Mouse (Mus musculus) brain, embryonic 18.5 days (tissue): ENCODE results near the gene Marcks.
"Not testable (repeated sequence)": the region's sequence is repeated elsewhere in the genome, so short reads cannot be mapped to it uniquely, and the experiment has no call there.

Source experiments
- DNase-seq: peaks from one replicate; pipeline ENCODE4 v3.0.0-alpha.2; 2012; ENCODE audit warnings: low read depth, low spot score

The Marcks gene

DNA sequence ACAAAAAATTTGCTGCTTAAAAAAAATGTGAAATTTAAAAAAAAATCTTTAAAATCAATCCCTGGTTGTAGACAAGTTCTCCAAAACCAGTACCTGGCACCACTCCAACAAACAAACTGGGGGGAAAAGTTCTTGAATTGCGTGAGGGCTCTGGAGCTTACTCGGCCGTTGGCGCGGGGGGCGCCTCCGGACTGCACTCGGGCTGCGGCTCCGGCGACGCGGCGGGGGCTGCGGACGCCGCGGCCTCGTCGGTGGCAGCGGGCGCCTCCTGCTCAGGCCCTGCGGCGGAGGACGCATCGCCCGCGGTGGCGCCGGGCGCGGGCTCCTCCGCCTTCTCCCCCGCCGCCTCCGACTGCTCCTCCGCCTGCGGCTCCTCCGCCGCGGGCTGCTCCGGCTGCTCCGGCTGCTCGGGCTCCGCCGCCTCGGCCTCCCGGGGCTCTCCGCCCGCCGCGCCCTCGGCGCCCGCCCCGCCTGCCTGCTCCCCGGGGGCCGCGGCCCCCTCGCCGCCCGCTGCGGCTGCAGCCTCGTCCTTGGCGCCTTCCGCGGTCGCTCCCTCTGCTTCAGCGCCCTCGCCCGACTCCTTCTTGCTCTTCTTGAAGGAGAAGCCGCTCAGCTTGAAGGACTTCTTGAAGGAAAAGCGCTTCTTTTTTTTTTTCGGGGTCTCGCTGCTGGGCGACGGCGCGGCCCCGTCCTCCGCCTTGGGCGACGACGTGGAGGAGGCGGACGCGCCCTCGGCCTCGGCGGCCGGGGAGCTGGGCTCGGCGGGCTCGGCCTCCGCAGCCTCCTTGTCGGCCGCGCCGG lies 2.6 kb downstream of the Marcks start:
- DNase-seq: no peak

DNA sequence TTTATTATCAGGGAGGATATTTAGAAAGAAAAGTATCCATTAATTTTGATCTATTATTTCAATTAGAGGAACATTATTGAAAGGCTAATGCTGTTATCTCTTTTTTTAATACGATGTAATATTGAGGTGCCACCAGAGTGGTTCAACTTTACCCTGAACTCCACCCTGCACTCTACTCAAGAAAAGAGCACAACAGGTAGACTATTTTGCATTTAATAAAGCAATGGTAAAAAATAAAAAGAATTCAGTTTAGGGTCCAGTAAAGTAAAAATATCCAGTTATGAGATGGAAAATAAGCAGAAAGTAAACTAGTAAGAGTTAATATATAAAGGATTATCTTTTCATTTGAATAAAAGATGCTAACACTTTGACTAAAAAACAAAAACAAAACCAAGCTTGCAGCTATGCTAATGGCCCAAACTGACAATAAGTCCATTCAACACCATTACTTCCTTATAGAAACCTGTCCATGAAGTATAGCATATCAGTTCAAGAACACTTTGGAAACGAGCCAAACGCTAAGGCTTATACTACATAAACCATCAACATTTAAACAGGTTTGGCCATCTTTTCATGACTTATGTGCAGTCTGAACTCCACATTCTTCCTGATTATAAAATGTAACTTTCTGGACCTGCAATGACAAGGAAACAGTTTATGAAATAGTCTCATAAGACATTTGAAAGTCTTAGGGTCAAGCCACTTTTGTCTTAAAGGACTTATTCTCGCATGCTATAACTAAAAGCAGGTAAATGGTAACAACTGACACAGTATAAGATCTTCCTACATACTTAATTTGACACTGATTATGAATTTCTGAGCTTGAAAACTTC lies 4.6 kb downstream of the Marcks start:
- DNase-seq: no peak

DNA sequence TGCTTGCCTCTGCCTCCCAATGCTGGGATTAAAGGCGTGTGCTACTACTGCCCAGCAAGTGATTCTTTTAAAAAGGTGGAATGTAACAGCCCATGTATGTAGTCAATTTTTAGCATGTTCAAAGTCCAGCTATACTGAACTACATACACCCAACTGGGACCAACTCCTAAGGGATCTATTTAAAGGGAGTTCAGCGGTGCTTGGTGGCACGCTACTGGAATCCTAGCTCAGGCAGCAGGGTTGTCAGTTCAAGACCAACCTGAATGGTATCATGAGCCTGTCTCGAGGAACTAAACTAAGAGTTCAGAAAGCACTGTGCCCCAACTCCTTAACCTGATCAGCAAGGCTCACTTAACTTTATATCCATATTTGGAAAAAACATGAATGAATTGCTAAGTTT lies 6.0 kb downstream of the Marcks start:
- DNase-seq: no peak

DNA sequence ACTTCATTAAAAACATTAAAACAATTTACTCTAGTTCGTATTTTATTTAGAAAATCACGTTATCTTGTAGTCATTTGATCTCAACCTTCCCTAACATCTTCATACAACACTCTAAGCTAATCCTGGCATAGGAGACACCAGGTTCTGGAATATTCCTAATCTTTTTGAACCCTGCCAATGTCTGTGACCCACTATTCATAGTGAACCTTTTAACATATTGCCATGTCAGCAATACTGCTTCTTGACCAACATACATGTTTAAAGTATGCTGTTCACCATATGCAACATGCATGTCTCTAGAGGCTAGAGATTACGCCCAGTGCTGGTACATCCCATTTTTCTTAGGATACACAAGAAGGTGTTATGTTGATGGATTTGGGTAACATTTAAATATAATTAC lies 9.1 kb downstream of the Marcks start:
- DNase-seq: no peak

DNA sequence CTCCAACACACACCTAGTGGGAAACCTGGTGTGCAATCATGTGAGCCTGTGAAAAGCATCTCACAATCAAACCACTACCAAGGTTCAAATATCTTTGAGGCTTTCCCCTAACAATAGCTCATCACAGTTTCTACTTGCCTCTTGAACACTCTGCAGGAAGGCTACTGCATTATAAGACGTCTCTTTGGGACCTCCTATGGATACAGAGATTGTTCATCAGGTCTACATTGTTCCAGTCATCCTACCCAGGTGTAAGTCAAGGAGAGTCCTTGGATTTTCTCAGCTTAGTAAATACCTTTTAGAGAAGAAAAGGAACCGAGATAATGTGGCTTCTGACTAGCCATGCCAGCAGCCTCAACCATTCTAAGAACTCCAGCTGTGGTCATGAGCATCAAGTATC lies 23.4 kb downstream of the Marcks start:
- no peak for DNase-seq

DNA sequence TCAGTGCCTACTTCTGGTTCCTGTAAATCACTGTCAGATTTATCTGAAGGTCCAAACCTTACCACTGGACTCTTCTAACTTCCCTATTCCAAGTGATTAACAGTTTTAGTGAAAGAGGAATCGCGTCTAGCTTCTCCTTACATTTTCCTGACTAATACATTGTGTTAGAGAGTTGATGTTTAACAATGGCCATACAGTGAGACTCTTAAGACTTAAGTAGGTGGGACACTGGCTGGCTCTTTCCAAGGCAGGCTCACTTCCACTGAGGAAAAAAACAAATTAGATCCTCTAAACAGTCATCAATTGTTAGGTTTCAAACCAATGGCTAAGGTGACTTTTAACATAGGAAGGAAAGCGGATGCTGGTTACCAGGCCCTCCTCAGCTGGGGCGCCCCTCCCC lies 25.9 kb downstream of the Marcks start:
- no peak for DNase-seq

DNA sequence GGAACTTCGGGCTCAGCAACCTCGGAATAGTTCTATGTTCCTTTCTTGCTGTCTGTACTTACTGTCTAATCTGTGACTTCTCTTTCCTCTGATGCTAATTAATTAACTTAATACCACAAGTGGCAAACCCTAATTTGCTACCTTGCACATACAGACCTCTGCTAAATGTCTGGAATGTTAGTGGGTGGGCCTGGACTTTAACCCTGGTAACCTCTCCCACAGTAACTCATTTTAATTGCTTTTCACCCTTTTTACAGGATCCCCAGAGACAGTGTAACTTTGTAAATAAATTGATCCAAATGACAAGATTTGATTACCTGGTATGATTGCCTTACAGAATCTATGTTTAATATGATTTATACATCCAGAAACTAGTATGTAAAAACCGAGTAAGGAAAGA lies 26.4 kb downstream of the Marcks start:
- DNase-seq: no peak

DNA sequence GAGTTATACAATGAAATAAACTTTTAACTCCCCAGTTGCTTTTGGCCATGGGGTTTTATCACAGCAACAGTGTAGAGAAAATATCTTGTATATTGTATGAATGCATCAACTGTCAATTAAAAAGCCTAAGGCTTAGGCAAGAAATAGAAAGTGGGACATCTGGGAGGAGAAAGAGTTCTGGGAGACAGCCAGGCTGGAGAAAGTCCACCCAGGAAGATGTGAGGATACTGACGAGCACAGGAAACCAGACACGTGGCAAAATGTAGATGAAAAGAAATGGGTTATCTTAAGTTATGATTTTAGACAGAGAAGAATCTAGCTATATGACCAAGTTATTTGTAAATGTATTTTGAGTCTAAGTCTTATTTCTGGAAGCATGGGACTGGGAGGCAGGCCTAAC lies 27.3 kb downstream of the Marcks start:
- DNase-seq: no peak

DNA sequence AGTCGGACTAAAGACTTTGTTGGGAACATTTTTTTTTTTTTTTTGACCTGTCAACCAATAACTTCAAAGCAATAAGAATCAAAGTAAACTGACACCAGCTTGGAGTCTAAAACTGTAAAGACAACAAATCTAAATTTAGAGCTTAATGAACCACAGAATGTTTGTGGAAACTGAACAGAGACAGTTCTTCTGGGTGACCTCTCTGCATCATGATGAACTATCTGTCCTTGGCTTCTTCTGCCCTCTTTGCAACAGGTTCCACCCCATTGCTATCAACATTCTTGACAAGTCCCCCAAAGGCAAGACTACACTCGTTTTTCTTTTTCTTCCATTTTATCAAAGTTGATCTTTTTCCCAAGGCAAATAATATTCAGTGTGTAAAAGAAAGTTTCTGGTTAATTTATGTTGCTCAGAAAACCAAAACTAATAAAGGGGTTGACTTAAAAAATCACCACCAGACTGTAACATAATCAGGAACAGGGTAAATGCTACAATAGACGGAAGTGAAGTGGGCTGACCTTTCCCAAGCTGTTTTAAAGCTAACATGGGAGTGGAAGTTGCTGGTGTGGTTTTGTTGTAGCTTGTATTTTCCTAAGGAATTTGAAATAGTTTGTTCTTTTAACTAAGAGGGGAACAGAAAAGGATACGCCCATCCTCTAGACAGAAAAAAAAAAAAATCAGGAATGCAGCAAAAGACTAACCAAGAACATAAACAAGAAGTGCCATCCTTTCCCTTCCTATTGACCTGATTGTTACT lies 31.7 kb downstream of the Marcks start:
- DNase-seq: no peak

DNA sequence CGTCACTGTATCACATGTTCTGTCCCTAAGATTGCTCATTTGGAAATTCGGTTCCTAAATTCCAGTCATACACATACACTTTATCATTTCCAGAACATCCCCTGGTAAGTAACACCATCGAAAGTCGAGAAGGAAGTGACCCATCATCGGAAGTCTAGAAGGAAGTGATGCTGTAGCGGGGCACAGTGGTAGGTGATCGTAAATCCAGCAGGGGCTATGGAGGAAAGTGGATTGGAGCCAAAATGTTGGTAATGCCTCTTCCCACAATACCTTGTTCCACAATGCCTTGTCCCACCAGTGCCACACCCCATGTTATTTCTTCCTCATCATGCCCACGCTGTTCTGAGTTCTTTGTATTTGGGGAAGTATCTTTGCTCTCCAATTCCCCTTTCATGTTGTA lies 32.4 kb downstream of the Marcks start:
- no peak for DNase-seq

DNA sequence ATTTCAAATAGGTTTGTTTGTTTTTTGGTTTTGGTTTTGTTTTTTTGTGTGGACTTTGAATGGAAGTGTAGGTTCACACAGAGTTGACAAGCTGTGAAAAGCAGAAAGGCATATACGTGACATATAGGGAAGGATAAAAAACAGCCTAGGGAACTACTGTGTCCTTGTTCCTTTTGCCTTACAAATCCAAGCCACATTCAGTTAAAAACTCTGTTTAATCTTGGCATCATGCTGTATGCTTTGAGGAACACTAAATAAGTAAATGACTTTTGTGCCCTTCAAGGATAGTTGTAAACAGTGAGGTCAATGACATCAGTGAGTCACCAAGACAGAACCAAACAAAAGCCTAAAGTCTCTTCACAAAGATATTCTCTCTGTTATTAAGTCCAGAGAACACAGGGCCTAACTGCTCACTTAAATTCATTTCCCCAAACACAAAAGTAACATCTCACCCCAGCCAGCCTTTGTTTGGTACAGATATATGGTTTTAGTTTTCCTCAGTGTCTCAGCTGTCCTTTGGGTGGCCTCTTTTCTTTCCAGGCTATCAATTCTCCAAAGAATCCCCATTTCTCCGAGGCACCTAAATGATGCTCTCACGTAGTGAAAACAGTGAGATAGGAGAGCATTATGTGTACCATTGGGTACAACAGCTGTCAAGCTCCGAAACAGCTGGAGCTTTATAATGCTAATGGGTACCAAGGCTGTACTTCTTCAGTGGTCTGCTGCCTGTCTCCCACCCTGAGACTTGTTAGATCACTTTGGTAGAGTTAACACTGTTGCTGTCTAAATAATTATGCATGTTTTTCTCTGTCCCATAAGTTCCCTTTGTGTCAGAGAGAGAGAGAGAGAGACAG lies 36.3 kb downstream of the Marcks start:
- DNase-seq: no peak

DNA sequence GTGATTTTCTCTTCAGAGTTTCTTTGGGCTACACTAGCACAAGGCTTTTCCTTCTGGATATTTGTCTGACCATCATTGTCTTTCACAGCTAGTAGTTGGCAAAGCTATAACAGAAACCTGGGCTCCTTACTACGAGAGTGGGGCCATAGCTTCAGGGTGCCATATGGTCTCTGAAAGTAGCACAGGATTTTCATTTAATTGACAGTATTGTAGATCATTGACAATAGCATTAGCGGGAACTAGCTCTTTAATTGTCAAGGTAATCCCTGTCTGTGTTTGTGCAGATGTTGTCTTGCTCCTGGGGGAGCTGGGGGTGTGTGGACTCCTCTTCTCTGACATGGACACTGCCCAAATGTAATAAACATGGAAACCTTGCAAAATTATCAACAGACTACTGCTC lies 37.0 kb downstream of the Marcks start:
- no peak for DNase-seq

DNA sequence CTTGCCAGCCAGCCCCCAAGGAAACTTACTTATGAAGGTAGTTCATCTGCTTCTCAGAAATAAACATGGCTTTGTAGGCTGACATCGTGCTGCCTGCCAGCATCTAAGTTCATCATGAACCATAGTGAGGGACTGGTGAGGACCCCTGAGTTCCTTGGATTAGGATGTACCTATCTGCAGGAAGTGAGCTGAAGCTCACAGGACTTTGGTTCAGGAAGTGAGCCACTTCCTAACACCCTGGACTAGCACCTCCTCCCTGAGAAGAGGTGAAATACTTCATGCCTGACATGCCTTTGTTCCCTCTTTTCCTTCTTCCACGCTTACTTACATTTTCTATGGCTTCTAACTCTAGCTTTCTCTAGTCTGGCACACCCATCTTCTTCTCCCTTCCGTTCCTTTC lies 42.2 kb downstream of the Marcks start:
- DNase-seq: no peak

DNA sequence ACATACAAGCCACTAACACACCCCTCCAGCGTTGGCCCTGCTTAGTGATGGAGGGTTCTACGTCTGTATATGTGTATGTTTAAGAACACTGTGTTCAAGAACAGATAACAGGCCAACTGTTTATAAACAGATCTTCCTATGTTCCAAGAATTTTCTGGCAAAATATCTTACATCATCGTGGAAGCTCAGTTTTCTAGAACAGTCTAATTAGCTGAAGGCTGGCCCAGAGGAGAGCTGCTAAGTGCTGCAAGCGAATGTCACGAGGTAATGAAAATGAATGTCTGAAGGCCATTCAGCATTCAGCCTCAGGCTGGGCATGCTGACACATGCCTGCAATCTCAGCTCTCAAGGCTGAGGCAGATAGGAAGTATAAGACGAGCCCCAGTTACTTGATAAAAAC lies 42.9 kb downstream of the Marcks start:
- no peak for DNase-seq

DNA sequence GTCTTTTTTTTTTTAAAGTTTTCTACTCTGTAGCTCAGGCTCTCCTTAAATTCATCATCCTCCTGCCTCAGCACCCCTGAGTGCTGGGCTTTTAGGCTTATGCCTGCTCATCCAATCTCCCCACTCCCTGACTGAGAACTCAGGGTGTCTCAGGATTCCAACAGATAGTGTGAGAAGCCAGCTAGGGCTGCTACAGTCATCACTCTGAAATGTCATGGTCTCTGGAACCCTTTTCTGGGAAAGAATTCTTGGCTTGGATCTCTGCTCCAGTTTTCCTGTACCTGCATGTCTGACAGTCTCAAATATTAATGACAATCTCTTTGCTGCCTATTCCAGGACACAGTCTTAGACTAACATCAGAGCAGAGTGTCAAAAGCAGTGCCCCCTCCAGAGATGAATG lies 45.4 kb downstream of the Marcks start:
- no peak for DNase-seq

DNA sequence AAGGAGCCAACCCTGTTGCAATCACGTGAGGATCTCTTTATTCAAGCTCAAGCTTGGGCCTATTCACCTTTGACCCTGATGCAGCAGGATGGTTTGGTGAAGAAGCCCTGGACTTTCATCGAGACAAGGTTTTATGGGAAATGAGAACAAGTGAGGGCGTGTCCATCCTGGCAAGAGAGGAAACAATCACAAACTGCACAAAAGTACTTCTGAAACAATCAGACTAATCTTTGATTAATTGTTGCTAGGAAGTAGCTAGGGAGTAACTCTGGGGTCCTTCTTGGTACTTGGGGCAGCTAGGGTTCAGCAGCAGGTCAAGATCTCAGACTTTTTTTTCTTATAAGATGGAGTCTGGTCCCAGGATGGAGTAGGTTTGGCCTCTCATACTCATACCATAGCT lies 48.3 kb downstream of the Marcks start:
- DNase-seq: no peak

DNA sequence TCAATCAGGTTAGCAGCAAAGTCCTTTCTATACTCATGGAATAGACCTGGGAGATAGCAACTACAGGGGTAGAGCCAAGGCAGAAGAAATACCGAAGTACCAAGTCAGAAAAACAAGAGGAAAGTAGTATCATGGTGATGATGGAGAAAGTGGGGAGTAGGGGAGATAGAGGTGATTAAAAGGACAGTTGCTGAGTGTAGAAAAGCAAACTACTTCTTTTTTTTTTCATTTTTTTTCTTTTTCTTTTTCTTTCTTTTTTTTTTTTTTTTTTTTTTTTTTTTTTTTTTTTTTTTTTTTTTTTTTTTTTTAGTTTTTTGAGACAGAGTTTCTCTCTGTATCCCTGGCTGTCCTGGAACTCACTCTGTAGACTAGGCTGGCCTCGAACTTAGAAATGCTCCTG lies 54.6 kb downstream of the Marcks start:
- not testable (repeated sequence) for DNase-seq
